Mouse (Mus musculus): ENCODE measurements at regions not wholly inside any gene's neighbourhood (a gene's known extent, or its start where the extent isn't known, plus 50 kb on each side); places are given as distances from the start of the nearest gene placed in this dataset.

GRCm38 (mm10) chr15:85660528-85661392 is 74.0 kb upstream of the Ppara start:
- no peak for DNase-seq (ENCODE audit: low read depth in 1 of 2, low spot score in 2 of 2)

GRCm38 (mm10) chr15:85661393-85661690 is 73.4 kb upstream of the Ppara start:
- no peak for DNase-seq (ENCODE audit: low read depth in 1 of 2, low spot score in 2 of 2)

- no peak for DNase-seq (ENCODE audit: low read depth in 1 of 2, low spot score in 2 of 2)
These were observed 73.0 kb upstream of the Ppara start for GRCm38 (mm10) chr15:85661771-85662170.

GRCm38 (mm10) chr15:85662271-85662670 is 72.5 kb upstream of the Ppara start:
- DNase-seq (ENCODE audit: low read depth in 1 of 2, low spot score in 2 of 2): no peak

- DNase-seq (ENCODE audit: low read depth in 1 of 2, low spot score in 2 of 2): no peak
These were observed 72.1 kb upstream of the Ppara start for GRCm38 (mm10) chr15:85662673-85663072.

GRCm38 (mm10) chr15:85663757-85664431 is 70.9 kb upstream of the Ppara start:
- DNase-seq (ENCODE audit: low read depth in 1 of 2, low spot score in 2 of 2): no peak

GRCm38 (mm10) chr15:85664432-85664828 is 70.4 kb upstream of the Ppara start:
- no peak for DNase-seq (ENCODE audit: low read depth in 1 of 2, low spot score in 2 of 2)

- no peak for DNase-seq (ENCODE audit: low read depth in 1 of 2, low spot score in 2 of 2)
These were observed 69.5 kb upstream of the Ppara start for GRCm38 (mm10) chr15:85665181-85665821.

- DNase-seq (ENCODE audit: low read depth in 1 of 2, low spot score in 2 of 2): no peak
These were observed 68.3 kb upstream of the Ppara start for GRCm38 (mm10) chr15:85666496-85666895.

- no peak for DNase-seq (ENCODE audit: low read depth in 1 of 2, low spot score in 2 of 2)
These were observed 67.4 kb upstream of the Ppara start for GRCm38 (mm10) chr15:85667381-85667791.

GRCm38 (mm10) chr15:85667906-85668590 is 66.7 kb upstream of the Ppara start:
- DNase-seq (ENCODE audit: low read depth in 1 of 2, low spot score in 2 of 2): no peak

GRCm38 (mm10) chr15:85668871-85669651 is 65.7 kb upstream of the Ppara start:
- DNase-seq (ENCODE audit: low read depth in 1 of 2, low spot score in 2 of 2): no peak

- DNase-seq (ENCODE audit: low read depth in 1 of 2, low spot score in 2 of 2): no peak
These were observed 65.1 kb upstream of the Ppara start for GRCm38 (mm10) chr15:85669652-85670175.

- DNase-seq (ENCODE audit: low read depth in 1 of 2, low spot score in 2 of 2): no peak
These were observed 64.5 kb upstream of the Ppara start for GRCm38 (mm10) chr15:85670176-85670788.

GRCm38 (mm10) chr15:85670789-85671700 is 63.7 kb upstream of the Ppara start:
- DNase-seq (ENCODE audit: low read depth in 1 of 2, low spot score in 2 of 2): no peak

GRCm38 (mm10) chr15:85671701-85672191 is 63.0 kb upstream of the Ppara start:
- DNase-seq (ENCODE audit: low read depth in 1 of 2, low spot score in 2 of 2): no peak

- no peak for DNase-seq (ENCODE audit: low read depth in 1 of 2, low spot score in 2 of 2)
These were observed 62.4 kb upstream of the Ppara start for GRCm38 (mm10) chr15:85672376-85672775.

- DNase-seq (ENCODE audit: low read depth in 1 of 2, low spot score in 2 of 2): no peak
These were observed 61.9 kb upstream of the Ppara start for GRCm38 (mm10) chr15:85672931-85673330.

- DNase-seq (ENCODE audit: low read depth in 1 of 2, low spot score in 2 of 2): no peak
These were observed 61.3 kb upstream of the Ppara start for GRCm38 (mm10) chr15:85673506-85673905.

Data from monocyte, adult 2 months (primary cell).